Mouse (Mus musculus): ENCODE results near the gene Plpp2.

- TF ChIP-seq CTCF (IDR thresholded peaks at IDR 0.05; ENCODE audit: low read depth) (no peak), EP300 (IDR thresholded peaks at IDR 0.05; ENCODE audit: low read depth) (no peak)
Observed at GRCm38 (mm10) chr10:79527453-79527845, 6.1 kb downstream of the Plpp2 start.
